Comparison of ENCODE assay signal across 8 mouse cellular contexts in genomic region chr4:136247729-136248463, GRCm38 (mm10). TPM values are rescaled to one million over a fixed set of nuclear protein-coding genes. Genes with fewer than 3 reads are reported as not detected.
DNase-seq lines count a peak whose midpoint lies in the region; ATAC-seq lines count a peak whose summit lies in the region.

Gene Tcea3 (plus strand): TSS chr4:136247729.

- no peak for ATAC-seq in forebrain, embryonic 14.5 days
- ATAC-seq in limb, embryonic 13.5 days (ENCODE audit: low FRiP score, low read depth) = peak; percentile 31; the same call in 1 of the 2 replicates
- no peak for ATAC-seq in midbrain, embryonic 16.5 days

- H3K4me2 ChIP-seq in forebrain, embryonic 14.5 days (ENCODE audit: low read length) = peak within 1 kb of the TSS; percentile 51
- peak within 1 kb of the TSS; percentile 97 for H3K4me2 ChIP-seq in limb, embryonic 13.5 days (replicated peaks)
- peak within 1 kb of the TSS; percentile 56 for H3K4me2 ChIP-seq in midbrain, embryonic 16.5 days (ENCODE audit: low read length)

- peak within 1 kb of the TSS; percentile 21 for H3K4me3 ChIP-seq in forebrain, embryonic 14.5 days (ENCODE audit: low read depth, low read length)
- H3K4me3 ChIP-seq in hindbrain, embryonic 10.5 days = peak within 1 kb of the TSS; percentile 55
- H3K4me3 ChIP-seq in limb, embryonic 13.5 days = peak within 1 kb of the TSS; percentile 53
- H3K4me3 ChIP-seq in midbrain, embryonic 16.5 days (ENCODE audit: low read depth, low read length) = peak within 1 kb of the TSS; percentile 34

- peak within 1 kb of the TSS; percentile 0; the same call in 1 of the 2 replicates for H3K9ac ChIP-seq in forebrain, embryonic 14.5 days (ENCODE audit: low read length)
- H3K9ac ChIP-seq in limb, embryonic 13.5 days = peak within 1 kb of the TSS; percentile 65
- H3K9ac ChIP-seq in midbrain, embryonic 16.5 days (ENCODE audit: low read depth, low read length) = no peak within 1 kb of the TSS

- DNase-seq in urinary bladder, adult 18-20 months (ENCODE audit: low spot score in 2 of 2) = peak; percentile 46 to 48
- no peak for DNase-seq in urinary bladder, postnatal 36 days (ENCODE audit: low spot score in 2 of 2)
- DNase-seq in forebrain, embryonic 14.5 days (ENCODE audit: low spot score) = peak; percentile 24
- DNase-seq in hindbrain, embryonic 10.5 days (ENCODE audit: low spot score) = peak; percentile 55
- DNase-seq in layer of hippocampus, postnatal 10 days (ENCODE audit: low spot score in 2 of 2) = no peak
- no peak for DNase-seq in left cerebral cortex, adult 9 months (ENCODE audit: low spot score in 2 of 2)

- no peak within 1 kb of the TSS for H3K27ac ChIP-seq in forebrain, embryonic 14.5 days (ENCODE audit: low read depth, low read length)
- H3K27ac ChIP-seq in hindbrain, embryonic 10.5 days = peak within 1 kb of the TSS; percentile 14
- H3K27ac ChIP-seq in limb, embryonic 13.5 days = no peak within 1 kb of the TSS
- H3K27ac ChIP-seq in midbrain, embryonic 16.5 days (ENCODE audit: low read length) = no peak within 1 kb of the TSS

- no peaks in the 10 kb centered on the region for H3K36me3 ChIP-seq in forebrain, embryonic 14.5 days (ENCODE audit: control insufficient read depth, insufficient read depth, low read length)
- H3K36me3 ChIP-seq in hindbrain, embryonic 10.5 days = no peaks in the 10 kb centered on the region; the same call in 1 of the 2 replicates
- peaks cover 23% of the 10 kb centered on the region for H3K36me3 ChIP-seq in limb, embryonic 13.5 days
- H3K36me3 ChIP-seq in midbrain, embryonic 16.5 days (ENCODE audit: control insufficient read depth, insufficient read depth, low read length) = no peaks in the 10 kb centered on the region

- no peaks in the 10 kb centered on the region for H3K9me3 ChIP-seq in forebrain, embryonic 14.5 days (replicated peaks; ENCODE audit: control insufficient read depth, low read length)
- H3K9me3 ChIP-seq in hindbrain, embryonic 10.5 days = no peaks in the 10 kb centered on the region
- no peaks in the 10 kb centered on the region for H3K9me3 ChIP-seq in limb, embryonic 13.5 days
- no peaks in the 10 kb centered on the region for H3K9me3 ChIP-seq in midbrain, embryonic 16.5 days (replicated peaks; ENCODE audit: control insufficient read depth, low read length, poor library complexity, severe bottlenecking)

- H3K4me1 ChIP-seq in forebrain, embryonic 14.5 days (ENCODE audit: control insufficient read depth, insufficient read depth, low read length) = peaks cover 11% of the 10 kb centered on the region
- H3K4me1 ChIP-seq in hindbrain, embryonic 10.5 days (replicated peaks) = peaks cover 39% of the 10 kb centered on the region
- peaks cover 48% of the 10 kb centered on the region for H3K4me1 ChIP-seq in limb, embryonic 13.5 days
- H3K4me1 ChIP-seq in midbrain, embryonic 16.5 days (ENCODE audit: control insufficient read depth, insufficient read depth, low read length) = peaks cover 22% of the 10 kb centered on the region

- 1% methylated on average over 46 of the region's 46 CpGs for WGBS in forebrain, embryonic 14.5 days
- under 1% methylated on average over 46 of the region's 46 CpGs for WGBS in hindbrain, embryonic 10.5 days
- under 1% methylated on average over 46 of the region's 46 CpGs for WGBS in limb, embryonic 13.5 days
- under 1% methylated on average over 45 of the region's 46 CpGs for WGBS in midbrain, embryonic 16.5 days

- H3K27me3 ChIP-seq in forebrain, embryonic 14.5 days (replicated peaks; ENCODE audit: control insufficient read depth, insufficient read depth, low read length) = peaks cover 53% of the 10 kb centered on the region
- peaks cover 99% of the 10 kb centered on the region for H3K27me3 ChIP-seq in hindbrain, embryonic 10.5 days (ENCODE audit: insufficient read depth, poor library complexity, severe bottlenecking)
- H3K27me3 ChIP-seq in limb, embryonic 13.5 days = peaks cover 84% of the 10 kb centered on the region
- H3K27me3 ChIP-seq in midbrain, embryonic 16.5 days (ENCODE audit: control insufficient read depth, insufficient read depth, low read depth, low read length) = peaks cover 47% of the 10 kb centered on the region

RNA-seq across cellular contexts. Expression of gene Tcea3, which starts in this region (rescaled TPM):
- polyA plus RNA-seq in forebrain, embryonic 14.5 days (2014; fragmentation: Nextera tagmentation; extraction: Ambion mirVana) = 0.60 and 1.2 TPM in 2 replicates
- 1.3 and 2.2 TPM in 2 replicates for polyA plus RNA-seq in hindbrain, embryonic 10.5 days (2016; fragmentation: Nextera tagmentation; extraction: Ambion mirVana)
- 8.1 and 9.0 TPM in 2 replicates for polyA plus RNA-seq in limb, embryonic 13.5 days (2015; fragmentation: Nextera tagmentation; extraction: Ambion mirVana)
- polyA plus RNA-seq in midbrain, embryonic 16.5 days (2015; fragmentation: Nextera tagmentation; extraction: Ambion mirVana) = 0.67 and 1.2 TPM in 2 replicates
- total RNA-seq in layer of hippocampus, postnatal 10 days (2021) = under 1 TPM; 0.55 to 0.89 TPM

Comparison
In these comparisons a context has a peak if more than half of its experiments do, and no peak if none do; other contexts are left out.
1. DNase-seq: peak in urinary bladder, adult 18-20 months (2 of 2), forebrain, embryonic 14.5 days (single experiment) and hindbrain, embryonic 10.5 days (single experiment); none in urinary bladder, postnatal 36 days (0 of 2), layer of hippocampus, postnatal 10 days (0 of 2) and left cerebral cortex, adult 9 months (0 of 2).
2. Peak in every context shown above with its lines, with median percentiles within 50 percentile points of each other: H3K4me2 ChIP-seq and H3K4me3 ChIP-seq.